Comparison of ENCODE assay signal across 8 mouse cellular contexts in the genomic region with DNA sequence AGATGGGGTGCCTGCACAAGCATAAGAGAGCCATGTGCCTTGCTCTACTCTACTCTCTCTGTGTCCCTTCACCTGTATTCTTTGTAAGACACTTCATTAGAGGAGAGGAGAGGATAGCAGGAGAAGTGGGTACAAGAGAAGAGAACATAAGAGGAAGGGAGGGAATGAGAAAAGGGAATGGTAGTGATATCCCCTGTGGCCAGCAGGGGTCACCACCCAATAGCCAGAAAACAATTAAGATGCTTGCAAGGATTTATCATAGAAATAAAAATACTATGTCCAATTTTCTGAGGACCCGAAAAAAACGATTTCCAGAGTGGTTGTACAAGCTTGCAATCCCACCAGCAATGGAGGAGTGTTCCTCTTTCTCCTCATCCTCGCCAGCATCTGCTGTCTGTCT. TPM values are rescaled to one million over a fixed set of nuclear protein-coding genes. Genes with fewer than 3 reads are reported as not detected.
A peak's percentile ranks its signal among the peaks of the same experiment; 100 is the strongest.
DNase-seq lines count a peak whose midpoint lies in the region; ATAC-seq and TF ChIP-seq lines count a peak whose summit lies in the region.
"Had no signal": no experiment of that assay in that cellular context is flagged by ENCODE, and none has a peak within 500 bp of the region (broad histone marks: within the 10 kb centered on the region; RNA-seq: fewer than 3 reads in every experiment).

No protein-coding gene starts in this region.

- no peak for ATAC-seq in kidney, postnatal 0 days (replicated peaks; ENCODE audit: low FRiP score, low read depth)
- ATAC-seq in CD4-positive, CD25-positive, alpha-beta regulatory T cell, adult 4 months, result peak; percentile 55

- peak; percentile 53 for DNase-seq in kidney, postnatal 0 days (ENCODE audit: low spot score)
- no peak for DNase-seq in kidney, adult 11 months
- peak; percentile 65 for DNase-seq in NIH3T3 (ENCODE audit: low read depth)
- peak; percentile 29 for DNase-seq in kidney, postnatal 14 days
- no peak for DNase-seq in MN1 (ENCODE audit: low spot score)
- no peak for DNase-seq in cerebellum, adult 11-12 months

- peak; percentile 68 for TF ChIP-seq CTCF in kidney, postnatal 0 days (IDR thresholded peaks at IDR 0.05; ENCODE audit: low read depth)

- H3K9me3 ChIP-seq in kidney, postnatal 0 days (replicated peaks; ENCODE audit: low read length), result no peaks in the 10 kb centered on the region
- H3K9me3 ChIP-seq: embryonic facial prominence, embryonic 15.5 days had no signal

- H3K27me3 ChIP-seq in kidney, postnatal 0 days (ENCODE audit: insufficient read depth, low read length), result no peaks in the 10 kb centered on the region
- H3K27me3 ChIP-seq: embryonic facial prominence, embryonic 15.5 days had no signal

- H3K36me3 ChIP-seq in kidney, postnatal 0 days (ENCODE audit: insufficient read depth, low read length), result no peaks in the 10 kb centered on the region
- H3K36me3 ChIP-seq: embryonic facial prominence, embryonic 15.5 days had no signal

- no peak overlapping the region for H3K4me3 ChIP-seq in kidney, postnatal 0 days (replicated peaks; ENCODE audit: low read depth, low read length)
- H3K4me3 ChIP-seq: embryonic facial prominence, embryonic 15.5 days had no signal

- no peak overlapping the region for H3K27ac ChIP-seq in kidney, postnatal 0 days
- H3K27ac ChIP-seq: embryonic facial prominence, embryonic 15.5 days had no signal

- H3K4me1 ChIP-seq in kidney, postnatal 0 days (replicated peaks; ENCODE audit: insufficient read depth, low read length), result no peaks in the 10 kb centered on the region
- H3K4me1 ChIP-seq: embryonic facial prominence, embryonic 15.5 days had no signal

- 42% methylated on average over 3 of the region's 3 CpGs for WGBS in kidney, postnatal 0 days

- no peak overlapping the region for H3K4me2 ChIP-seq in kidney, postnatal 0 days (ENCODE audit: low read length)
- H3K4me2 ChIP-seq: embryonic facial prominence, embryonic 15.5 days had no signal

- H3K9ac ChIP-seq in kidney, postnatal 0 days (ENCODE audit: low read depth, low read length), result no peak overlapping the region
- H3K9ac ChIP-seq: embryonic facial prominence, embryonic 15.5 days had no signal

RNA-seq across cellular contexts. Expression of a gene that starts 3.9 kb away (rescaled TPM):
- polyA plus RNA-seq in kidney, postnatal 0 days (2015; fragmentation: Nextera tagmentation; extraction: Ambion mirVana), result 0.86 and 1.3 TPM in 2 replicates
- polyA plus RNA-seq in CD4-positive, CD25-positive, alpha-beta regulatory T cell, adult 4 months (2017; shearing (Covaris generic)), result under 1 TPM in 1 of 2 experiments, not detected in 1; 0.17 TPM

RNA-seq across cellular contexts. Expression of a gene that starts 16.8 kb away (rescaled TPM):
- polyA plus RNA-seq in kidney, postnatal 0 days (2015; fragmentation: Nextera tagmentation; extraction: Ambion mirVana), result not detected in 2 replicates
- polyA plus RNA-seq in CD4-positive, CD25-positive, alpha-beta regulatory T cell, adult 4 months (2017; shearing (Covaris generic)), result under 1 TPM in 1 of 2 experiments, not detected in 1; 0.34 TPM
- polyA plus RNA-seq: embryonic facial prominence, embryonic 15.5 days had no signal

RNA-seq across cellular contexts. Expression of a gene that starts 52.2 kb away (rescaled TPM):
- 0.07 TPM in 1 of 2 replicates, not detected in the other for polyA plus RNA-seq in kidney, postnatal 0 days (2015; fragmentation: Nextera tagmentation; extraction: Ambion mirVana)
- polyA plus RNA-seq in CD4-positive, CD25-positive, alpha-beta regulatory T cell, adult 4 months (2017; shearing (Covaris generic)), result not detected
- polyA plus RNA-seq: embryonic facial prominence, embryonic 15.5 days had no signal

Comparison
In these comparisons a context has a peak if more than half of its experiments do, and no peak if none do; other contexts are left out.
1. DNase-seq: peak in kidney, postnatal 0 days (single experiment), NIH3T3 (single experiment) and kidney, postnatal 14 days (single experiment); none in kidney, adult 11 months (single experiment), MN1 (single experiment) and cerebellum, adult 11-12 months (single experiment).